Mouse (Mus musculus) layer of hippocampus, adult 2 months (tissue): ENCODE measurements at regions not wholly inside any gene's neighbourhood (a gene's known extent, or its start where the extent isn't known, plus 50 kb on each side); places are given as distances from the start of the nearest gene placed in this dataset.

Experiments
- DNase-seq, 2 experiments: peaks; one replicate each; pipeline ENCODE4 v3.0.0; 2022; ENCODE audit warnings: low spot score in 2 of 2
- H3K27ac ChIP-seq: fragments of 200-600 bp; 2 replicates; pipeline ENCODE4 v1.8.1; 2022
- H3K4me3 ChIP-seq: fragments of 200-600 bp; 2 replicates; pipeline ENCODE4 v1.8.1; 2022; ENCODE audit warnings: mild to moderate bottlenecking
- CTCF ChIP-seq: fragments of 200-600 bp; conservative IDR thresholded peaks from 2 replicates; pipeline ENCODE4 v1.8.1; 2022; ENCODE audit warnings: antibody characterized with exemption, mild to moderate bottlenecking, moderate library complexity

DNA sequence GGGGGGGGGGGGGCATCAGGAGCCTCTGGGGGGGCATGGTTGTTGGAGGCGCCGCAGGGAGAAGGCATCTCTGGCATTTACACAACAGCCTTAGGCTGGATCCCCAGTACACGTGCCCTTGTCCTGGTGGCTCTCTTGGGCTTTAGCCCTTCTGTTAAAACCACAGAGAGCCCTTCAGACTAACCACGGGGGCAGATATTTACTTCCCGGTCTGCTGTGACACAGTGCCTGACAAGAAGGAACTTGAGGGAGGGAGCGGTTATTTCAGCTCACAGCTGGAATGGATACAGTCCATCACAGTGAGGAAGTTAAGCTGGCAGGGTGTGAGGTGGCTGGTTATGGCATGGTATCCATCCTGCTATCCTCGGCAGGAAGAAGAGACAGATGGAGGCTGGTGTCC, 71.0 kb upstream of the Gm11733 start:
- Histone ChIP-seq H3K4me3 (no peak overlapping the region), H3K27ac (no peak overlapping the region)
- DNase-seq: no peak
- no peak for TF ChIP-seq CTCF

DNA sequence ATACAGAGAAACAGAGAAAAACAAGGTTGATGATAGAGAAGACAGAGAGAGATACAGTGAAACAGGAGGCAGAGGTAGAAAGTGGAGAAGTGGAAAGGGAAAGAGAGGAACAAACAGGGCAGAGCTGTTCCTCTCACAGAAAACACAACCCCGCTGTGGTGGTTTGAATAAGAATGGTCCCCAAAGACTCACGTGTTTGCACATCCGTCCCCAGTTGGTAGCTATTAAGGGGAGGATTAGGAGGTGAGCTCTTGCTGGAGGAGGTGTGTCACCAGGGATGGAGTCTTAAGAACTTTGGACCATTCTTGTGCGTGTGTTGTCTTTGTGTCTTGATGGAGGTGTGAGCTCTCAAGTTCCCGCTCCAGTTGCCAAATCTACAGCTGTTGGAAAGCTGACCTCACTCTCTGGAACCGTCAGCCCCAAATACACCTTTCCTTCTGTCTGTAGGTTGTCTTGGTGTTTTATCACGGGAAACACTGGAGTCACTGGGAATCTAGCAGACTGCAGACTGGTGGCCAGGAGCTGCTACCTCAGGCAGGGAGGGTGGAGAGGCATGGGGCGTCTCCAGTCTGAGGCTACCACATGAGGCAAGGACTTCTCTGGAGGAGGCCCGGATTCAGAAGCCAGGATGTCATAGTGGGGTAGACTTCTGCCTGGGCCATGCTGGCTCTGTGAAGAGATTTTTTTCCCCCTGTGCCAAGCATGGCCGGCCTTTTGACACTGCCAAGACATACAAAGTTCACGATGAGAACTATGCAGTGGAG, 70.0 kb upstream of the Gm11733 start:
- no peak overlapping the region; the same call in 1 of the 2 replicates for H3K4me3 ChIP-seq
- H3K27ac ChIP-seq: no peak overlapping the region
- no peak for DNase-seq
- TF ChIP-seq CTCF: no peak

DNA sequence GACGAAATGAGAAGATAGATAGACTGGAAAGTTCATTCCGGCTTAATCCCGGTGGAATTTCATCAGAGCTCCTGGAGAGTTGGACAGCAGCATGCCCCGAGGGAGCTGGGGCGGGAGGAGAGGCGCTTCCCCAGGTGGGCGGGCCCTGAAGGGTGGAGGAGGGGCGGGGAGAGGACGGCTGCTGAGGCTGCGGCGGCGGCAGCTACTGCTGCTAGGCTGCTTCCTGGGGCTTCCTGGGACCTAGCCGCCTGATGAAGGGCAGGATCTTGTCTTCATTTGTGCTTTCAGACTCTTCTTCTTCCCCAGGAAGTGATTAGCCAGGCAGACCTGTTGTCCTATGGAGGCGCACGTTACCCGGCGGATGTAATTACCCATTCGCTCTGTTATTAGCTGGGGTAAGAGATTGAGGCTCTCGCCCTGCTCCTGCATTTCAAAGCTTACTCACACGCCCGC, 69.3 kb upstream of the Gm11733 start:
- Histone ChIP-seq H3K4me3 (peak overlapping the region; percentile 41), H3K27ac (peak overlapping the region; percentile 43; the same call in 1 of the 2 replicates)
- DNase-seq: peak in 1 of 2 experiments; percentile 38
- no peak for TF ChIP-seq CTCF

DNA sequence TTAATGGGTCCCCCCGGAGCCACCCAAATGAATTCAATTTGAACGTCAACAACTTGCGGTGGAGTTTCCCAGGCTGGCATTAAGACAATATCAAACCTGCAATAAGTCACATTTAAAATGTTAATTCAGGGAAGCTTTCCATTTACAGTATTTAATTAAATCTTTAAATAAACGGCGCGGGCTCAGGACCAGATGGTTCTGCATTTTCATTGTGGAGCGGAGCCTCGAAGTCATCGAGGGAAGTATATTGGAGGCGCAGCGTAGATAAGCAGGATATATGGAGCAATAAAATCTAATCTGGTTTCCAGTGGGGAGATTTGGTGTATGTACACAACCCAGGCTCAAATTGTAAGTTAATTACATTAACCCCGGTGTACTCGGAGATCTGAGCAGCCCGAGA, 68.7 kb upstream of the Gm11733 start:
- Histone ChIP-seq H3K4me3 (peak overlapping the region; percentile 41), H3K27ac (peak overlapping the region; percentile 43; the same call in 1 of the 2 replicates)
- no peak for TF ChIP-seq CTCF
- DNase-seq: no peak

DNA sequence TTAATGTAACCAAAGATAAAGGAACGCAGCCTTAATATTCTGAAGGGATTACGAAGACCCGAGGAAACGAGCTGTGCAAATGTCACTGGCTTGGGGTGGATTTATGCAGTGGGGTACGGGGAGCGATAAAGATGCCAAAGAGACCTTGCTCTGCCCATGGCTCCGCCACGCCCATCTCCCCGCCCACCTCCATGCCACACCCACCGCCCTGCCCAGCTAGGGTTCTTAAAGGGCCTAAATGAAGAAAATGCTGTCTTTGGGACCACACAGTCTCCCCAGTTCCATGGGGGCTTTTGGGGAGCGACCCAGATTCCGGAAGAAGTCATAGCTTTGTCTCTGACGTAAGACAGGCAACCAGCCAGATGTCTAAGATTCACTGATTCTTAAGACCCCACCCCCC, 68.2 kb upstream of the Gm11733 start:
- no peak for DNase-seq
- no peak for TF ChIP-seq CTCF
- peak overlapping the region; percentile 41; the same call in 1 of the 2 replicates for H3K4me3 ChIP-seq
- H3K27ac ChIP-seq: no peak overlapping the region

DNA sequence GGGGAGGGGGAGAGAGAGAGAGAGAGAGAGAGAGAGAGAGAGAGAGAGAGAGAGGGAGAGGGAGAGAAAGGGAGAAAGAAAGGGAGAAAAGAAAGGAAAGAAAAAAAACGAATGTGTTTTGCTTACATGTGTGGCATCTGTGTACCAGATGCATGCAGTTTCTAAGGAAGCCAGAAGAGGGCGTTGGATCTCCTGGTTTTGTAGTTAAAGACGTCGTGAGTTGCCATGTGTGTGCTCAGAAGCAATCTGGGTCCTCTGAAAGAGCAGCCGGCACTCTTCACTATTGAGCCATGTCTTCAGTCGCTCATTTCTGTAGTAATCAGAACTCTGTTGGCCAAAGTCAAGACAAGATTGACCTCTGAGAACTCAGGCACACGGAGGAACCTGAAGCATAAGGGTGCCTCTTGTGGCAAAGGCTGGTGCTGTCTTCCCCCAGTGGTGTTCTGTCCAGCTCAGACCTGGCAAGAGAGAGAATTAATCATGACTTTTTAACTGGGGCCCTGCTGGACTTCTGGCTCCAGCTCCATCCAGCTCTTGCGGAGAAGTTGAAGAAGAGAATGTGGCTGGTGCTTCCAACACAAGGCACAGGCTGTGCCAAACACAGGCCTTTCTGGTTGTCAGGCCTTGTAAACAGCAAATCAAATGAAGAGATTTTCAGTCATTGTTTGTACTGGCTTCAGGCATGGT, 67.0 kb upstream of the Gm11733 start:
- peak; percentile 30; the same call in 1 of the 2 replicates for TF ChIP-seq CTCF
- no peak overlapping the region for H3K27ac ChIP-seq
- H3K4me3 ChIP-seq: no peak overlapping the region
- no peak for DNase-seq

DNA sequence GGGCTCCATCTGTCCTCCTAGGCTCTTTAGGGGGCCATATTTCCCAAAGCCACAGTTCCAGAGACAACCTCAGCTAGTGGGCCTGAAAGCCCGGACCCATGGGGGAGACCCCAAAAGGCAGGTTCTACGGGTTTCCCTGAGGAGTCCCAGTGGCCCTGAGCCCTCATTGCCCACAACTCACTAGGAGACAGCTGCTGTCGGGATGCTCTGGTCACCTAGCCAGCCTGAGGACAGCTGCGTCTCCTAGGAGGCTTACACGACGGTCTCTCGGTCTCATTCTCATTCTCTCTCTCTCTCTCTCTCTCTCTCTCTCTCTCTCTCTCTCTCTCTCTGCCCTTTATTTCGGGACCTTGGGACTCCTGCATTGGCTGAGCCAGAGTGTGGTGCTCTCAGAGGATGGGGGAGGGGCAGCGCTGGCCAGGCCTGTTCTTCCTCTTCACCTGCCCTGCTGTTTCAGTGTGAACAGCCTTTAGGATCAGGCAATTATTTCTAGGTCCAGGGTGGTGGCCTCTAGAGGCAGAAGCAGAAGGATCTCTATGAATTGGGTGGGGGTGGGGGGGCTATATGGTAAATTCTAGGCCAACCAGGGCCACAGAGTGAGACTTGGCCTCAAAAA, 66.1 kb upstream of the Gm11733 start:
- DNase-seq: no peak
- Histone ChIP-seq H3K4me3 (no peak overlapping the region), H3K27ac (no peak overlapping the region)
- no peak for TF ChIP-seq CTCF

DNA sequence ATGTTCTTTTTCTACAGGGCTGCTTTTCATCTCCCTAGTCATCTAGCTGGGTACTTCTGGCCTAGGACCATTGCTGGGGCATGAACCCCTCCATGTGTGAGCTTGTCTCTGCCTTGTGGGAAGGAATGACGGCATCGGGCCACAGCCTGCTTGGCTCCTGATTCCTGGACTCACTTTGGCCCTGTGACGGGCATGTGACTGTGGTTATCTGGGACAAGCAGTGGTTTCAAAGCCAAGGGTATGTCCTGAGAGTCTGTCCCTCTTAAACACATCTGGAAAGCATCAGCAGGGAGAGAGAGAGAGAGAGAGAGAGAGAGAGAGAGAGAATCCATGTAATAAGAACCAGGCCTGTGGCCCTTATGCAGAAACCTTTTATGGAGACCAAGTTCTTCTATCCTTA, 65.2 kb upstream of the Gm11733 start:
- no peak for TF ChIP-seq CTCF
- DNase-seq: no peak

DNA sequence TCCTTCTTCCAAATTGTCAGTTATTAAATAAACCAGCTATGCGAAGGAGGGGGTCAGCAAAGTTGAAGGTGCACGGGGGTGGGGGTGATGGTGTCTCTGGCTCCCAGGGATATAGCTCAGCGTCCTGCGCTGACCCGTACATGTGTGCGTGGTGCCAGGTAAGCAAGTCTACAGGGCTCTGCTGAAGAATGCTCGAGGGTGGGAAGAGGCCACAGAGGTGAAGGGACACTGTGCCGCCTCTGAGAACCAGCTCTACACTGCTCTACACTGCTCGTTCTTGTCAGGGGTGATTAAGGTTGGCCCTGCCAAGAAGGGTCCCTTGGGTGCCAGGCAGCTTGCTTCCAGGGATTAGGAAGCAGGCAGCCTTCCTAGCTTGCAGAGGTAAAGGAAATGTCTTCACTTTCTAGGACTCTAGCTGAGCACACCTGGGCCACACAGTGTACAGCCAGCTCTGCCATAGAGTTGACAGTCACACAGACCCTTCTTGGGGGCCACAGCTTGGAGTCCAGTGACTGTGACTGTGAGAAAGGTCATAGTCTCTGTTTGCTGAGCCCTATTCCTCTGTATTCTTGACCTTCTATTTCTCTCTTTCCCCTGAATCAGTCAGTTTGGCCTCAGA, 64.7 kb upstream of the Gm11733 start:
- no peak for DNase-seq
- no peak overlapping the region for H3K4me3 ChIP-seq
- no peak for TF ChIP-seq CTCF
- no peak overlapping the region for H3K27ac ChIP-seq

More for the DNA sequence above, 65.2 kb upstream of the Gm11733 start:
- H3K4me3 ChIP-seq: no peak overlapping the region
- H3K27ac ChIP-seq: no peak overlapping the region

DNA sequence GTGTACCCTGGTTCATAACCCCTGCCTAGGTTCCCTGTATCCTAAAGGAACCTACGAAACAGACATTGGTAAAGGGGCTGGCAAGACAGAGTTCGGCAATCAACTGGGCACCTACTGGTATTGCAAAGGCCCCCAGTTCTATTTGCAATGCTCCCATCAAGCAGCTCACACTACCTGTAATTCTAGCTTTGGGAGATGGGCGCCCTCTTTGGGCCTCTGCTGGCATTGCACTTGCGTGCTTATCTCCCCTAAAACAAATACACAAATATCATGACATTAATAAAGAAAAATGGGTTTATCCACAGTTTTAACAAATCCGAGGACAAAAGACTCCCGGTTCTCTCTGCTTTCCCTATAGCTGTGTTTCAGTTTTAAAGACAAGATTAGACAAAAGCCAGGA, 61.5 kb upstream of the Gm11733 start:
- TF ChIP-seq CTCF: peak; percentile 63
- H3K4me3 ChIP-seq: no peak overlapping the region
- DNase-seq: no peak
- no peak overlapping the region for H3K27ac ChIP-seq

DNA sequence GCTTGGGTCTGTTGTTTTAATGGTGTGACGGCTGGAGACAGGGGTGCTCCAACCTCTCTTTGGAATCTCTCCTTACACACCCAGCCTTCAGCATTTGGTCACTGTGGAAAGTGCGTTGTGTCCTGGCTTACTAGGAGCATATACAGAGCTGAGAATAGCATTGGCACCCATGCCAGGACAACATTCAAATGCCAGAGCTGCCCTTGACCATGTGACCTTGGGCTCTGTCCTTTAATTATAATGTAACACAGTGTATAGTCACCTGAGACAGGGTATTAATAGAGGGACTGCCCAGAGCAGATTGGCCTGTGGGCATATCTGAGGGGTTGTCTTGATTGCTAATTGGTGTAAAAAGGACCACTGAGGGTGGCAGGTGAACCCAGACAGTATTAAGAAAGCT, 60.7 kb upstream of the Gm11733 start:
- Histone ChIP-seq H3K4me3 (no peak overlapping the region), H3K27ac (no peak overlapping the region)
- TF ChIP-seq CTCF: no peak
- no peak for DNase-seq

DNA sequence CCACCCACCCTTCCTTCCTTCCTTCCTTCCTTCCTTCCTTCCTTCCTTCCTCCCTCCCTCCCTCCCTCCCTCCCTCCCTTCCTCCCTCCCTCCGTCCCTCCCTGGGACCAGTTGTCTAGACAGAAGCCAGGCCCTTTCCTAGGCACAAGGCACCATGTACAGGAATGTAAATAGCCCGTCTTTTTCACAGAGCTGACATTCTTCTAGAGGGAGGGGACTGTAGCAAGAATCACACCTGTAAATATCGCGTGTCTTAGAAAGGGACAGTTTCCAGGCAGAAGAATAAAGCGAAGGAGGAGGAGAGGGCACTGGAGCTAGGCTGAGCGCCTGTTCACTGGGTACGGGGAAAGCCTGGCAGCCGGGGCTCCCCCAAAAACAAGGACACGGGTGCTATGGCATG, 58.7 kb upstream of the Gm11733 start:
- no peak overlapping the region for H3K4me3 ChIP-seq
- DNase-seq: no peak
- TF ChIP-seq CTCF: no peak

DNA sequence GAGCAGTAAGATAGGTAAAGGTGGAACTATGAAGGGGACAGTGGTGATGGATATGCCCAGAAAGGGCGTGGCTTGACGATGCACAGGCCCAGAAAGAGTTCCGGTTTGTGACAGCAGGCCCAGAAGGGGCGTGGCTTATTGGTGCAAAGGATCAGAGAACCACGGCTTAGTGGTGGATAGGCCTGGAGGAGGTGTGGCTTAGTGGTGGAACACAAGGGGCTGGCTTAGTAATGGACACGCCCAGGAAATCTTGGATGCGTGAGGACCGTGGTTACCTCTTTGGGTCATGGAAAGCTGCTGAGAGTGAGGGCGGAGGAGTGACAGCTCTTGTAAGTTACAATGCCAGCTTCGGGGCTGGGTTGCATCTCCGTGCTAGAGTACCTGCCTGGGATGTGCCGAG, 58.2 kb upstream of the Gm11733 start:
- Histone ChIP-seq H3K4me3 (no peak overlapping the region), H3K27ac (no peak overlapping the region)
- DNase-seq: no peak
- no peak for TF ChIP-seq CTCF

More for the DNA sequence above, 58.7 kb upstream of the Gm11733 start:
- H3K27ac ChIP-seq: no peak overlapping the region
